Mouse (Mus musculus) urinary bladder, postnatal 10 days (tissue): ENCODE results near the gene Acyp1.

ENCODE experiments used
- DNase-seq: peaks from one replicate; pipeline ENCODE4 v3.0.0; 2022; ENCODE audit warnings: low spot score

Acyp1 gene

GRCm38 (mm10) chr12:85233376-85234358 is 54.6 kb downstream of the Acyp1 start:
- no peak for DNase-seq

GRCm38 (mm10) chr12:85227876-85228599 is 60.2 kb downstream of the Acyp1 start:
- DNase-seq: no peak

GRCm38 (mm10) chr12:85227227-85227626 is 61.0 kb downstream of the Acyp1 start:
- DNase-seq: no peak
